Mouse (Mus musculus): ENCODE measurements around the gene Gm28038.

- TF ChIP-seq ZC3H11A (IDR thresholded peaks at IDR 0.05; ENCODE audit: low read depth, low read length) (no peak), CTCF (IDR thresholded peaks at IDR 0.05 in 2 of 3, conservative IDR thresholded peaks at IDR 0.05 in 1 of 3; ENCODE audit: control insufficient read depth in 1 of 3, insufficient read depth in 1 of 3, low read depth in 2 of 3, low read length in 3 of 3, poor library complexity in 1 of 3, severe bottlenecking in 1 of 3) (no peak), GATA1 (IDR thresholded peaks at IDR 0.05; ENCODE audit: low read depth, low read length) (no peak), POLR2A (IDR thresholded peaks at IDR 0.05; ENCODE audit: control insufficient read depth in 1 of 2, insufficient read depth in 1 of 2, low read depth in 1 of 2, low read length in 2 of 2, poor library complexity in 1 of 2) (no peak), POLR2AphosphoS2 (IDR thresholded peaks at IDR 0.05; ENCODE audit: low read length) (no peak)
These were observed 28.3 kb upstream of the Gm28038 start for GRCm38 (mm10) chr2:30252521-30252920.

Measured in MEL (cell line).